In genomic region chr10:91249681-91250195, GRCm38 (mm10) we compare ENCODE assay signal across 11 mouse cellular contexts.
DNase-seq lines count a peak whose midpoint lies in the region; ATAC-seq and TF ChIP-seq lines count a peak whose summit lies in the region.
"Had no signal": no experiment of that assay in that cellular context is flagged by ENCODE, and none has a peak within 500 bp of the region (broad histone marks: within the 10 kb centered on the region; RNA-seq: fewer than 3 reads in every experiment).

No protein-coding gene starts in this region.

- no peaks in the 10 kb centered on the region for H3K36me3 ChIP-seq in liver, embryonic 16.5 days (ENCODE audit: control insufficient read depth, insufficient read depth)
- no peaks in the 10 kb centered on the region for H3K36me3 ChIP-seq in forebrain, embryonic 14.5 days (ENCODE audit: control insufficient read depth, insufficient read depth, low read length)
- H3K36me3 ChIP-seq in limb, embryonic 14.5 days (ENCODE audit: control insufficient read depth, insufficient read depth, low read length): no peaks in the 10 kb centered on the region

- H3K27ac ChIP-seq in liver, embryonic 16.5 days (ENCODE audit: low read length): no peak overlapping the region
- no peak overlapping the region for H3K27ac ChIP-seq in forebrain, embryonic 14.5 days (ENCODE audit: low read depth, low read length)
- H3K27ac ChIP-seq in limb, embryonic 14.5 days (replicated peaks; ENCODE audit: low read depth, low read length): 0 out of 2 replicates have a peak overlapping the region, but pooled peaks have one; percentile 19
- H3K27ac ChIP-seq: liver, embryonic 14.5 days had no signal

- H3K9me3 ChIP-seq in liver, embryonic 16.5 days (replicated peaks; ENCODE audit: control insufficient read depth, low read length): no peaks in the 10 kb centered on the region
- no peaks in the 10 kb centered on the region for H3K9me3 ChIP-seq in forebrain, embryonic 14.5 days (replicated peaks; ENCODE audit: control insufficient read depth, low read length)
- H3K9me3 ChIP-seq in limb, embryonic 14.5 days (ENCODE audit: control insufficient read depth, low read length): no peaks in the 10 kb centered on the region

- no peak overlapping the region for H3K9ac ChIP-seq in liver, embryonic 16.5 days (ENCODE audit: low read depth, low read length)
- no peak overlapping the region; the same call in 1 of the 2 replicates for H3K9ac ChIP-seq in forebrain, embryonic 14.5 days (ENCODE audit: low read length)
- peak overlapping the region; percentile 40 for H3K9ac ChIP-seq in limb, embryonic 14.5 days (ENCODE audit: low read depth, low read length, severe bottlenecking)
- H3K9ac ChIP-seq: liver, embryonic 14.5 days had no signal

- DNase-seq in heart, adult 11 months: peak; percentile 92
- no peak for DNase-seq in heart, postnatal 10 days
- no peak for DNase-seq in liver
- peak; percentile 36 for DNase-seq in forebrain, embryonic 14.5 days (ENCODE audit: low spot score)
- no peak for DNase-seq in limb, embryonic 14.5 days (ENCODE audit: low spot score)
- DNase-seq in layer of hippocampus, postnatal 10 days (ENCODE audit: low spot score in 2 of 2): no peak
- DNase-seq: B cell, adult 2 months; kidney, adult 8-10 months had no signal

- intact Hi-C loops in heart, postnatal 10 days (cut with DNase I): no loop called here

- 0 out of 2 replicates have a peak overlapping the region, but pooled peaks have one; percentile 1 for H3K4me2 ChIP-seq in liver, embryonic 16.5 days (ENCODE audit: low read depth, low read length)
- peak overlapping the region; percentile 28; the same call in 1 of the 2 replicates for H3K4me2 ChIP-seq in forebrain, embryonic 14.5 days (ENCODE audit: low read length)
- H3K4me2 ChIP-seq in limb, embryonic 14.5 days (replicated peaks; ENCODE audit: low read depth, low read length, severe bottlenecking): peak overlapping the region; percentile 48

- no peak overlapping the region for H3K4me3 ChIP-seq in liver, embryonic 16.5 days (ENCODE audit: low read depth, low read length)
- no peak overlapping the region for H3K4me3 ChIP-seq in forebrain, embryonic 14.5 days (ENCODE audit: low read depth, low read length)
- peak overlapping the region; percentile 31 for H3K4me3 ChIP-seq in limb, embryonic 14.5 days (replicated peaks; ENCODE audit: low read length)

- 55% methylated on average over 18 of the region's 18 CpGs for whole genome bisulfite sequencing in liver, embryonic 16.5 days (ENCODE audit: insufficient replicate concordance)
- 44% methylated on average over 18 of the region's 18 CpGs for WGBS in forebrain, embryonic 14.5 days
- WGBS in limb, embryonic 14.5 days: 28% methylated on average over 18 of the region's 18 CpGs

- ATAC-seq in liver, embryonic 16.5 days (ENCODE audit: low read depth): no peak
- no peak for ATAC-seq in forebrain, embryonic 14.5 days
- no peak for ATAC-seq in limb, embryonic 14.5 days (ENCODE audit: low FRiP score, low read depth)
- no peak for ATAC-seq in monocyte, adult 5-6 weeks (replicated peaks; ENCODE audit: insufficient number of reproducible peaks, low FRiP score, low TSS enrichment, poor library complexity, severe bottlenecking)

- no peaks in the 10 kb centered on the region for H3K27me3 ChIP-seq in liver, embryonic 16.5 days (ENCODE audit: control insufficient read depth, insufficient read depth, low read depth, low read length)
- H3K27me3 ChIP-seq in forebrain, embryonic 14.5 days (replicated peaks; ENCODE audit: control insufficient read depth, insufficient read depth, low read length): no peaks in the 10 kb centered on the region
- H3K27me3 ChIP-seq in limb, embryonic 14.5 days (ENCODE audit: control insufficient read depth, insufficient read depth, low read length): no peaks in the 10 kb centered on the region

- TF ChIP-seq POLR2A in limb, embryonic 14.5 days (IDR thresholded peaks at IDR 0.05; ENCODE audit: borderline replicate concordance, extremely low read depth, insufficient read depth, insufficient read length): no peak

- no peaks in the 10 kb centered on the region for H3K4me1 ChIP-seq in liver, embryonic 16.5 days (ENCODE audit: control insufficient read depth, low read depth, low read length)
- H3K4me1 ChIP-seq in forebrain, embryonic 14.5 days (ENCODE audit: control insufficient read depth, insufficient read depth, low read length): no peaks in the 10 kb centered on the region
- H3K4me1 ChIP-seq in limb, embryonic 14.5 days (ENCODE audit: control insufficient read depth, insufficient read depth, low read length): no peaks in the 10 kb centered on the region

Comparison
In these comparisons a context has a peak if more than half of its experiments do, and no peak if none do; other contexts are left out.
1. DNase-seq: peak in heart, adult 11 months (single experiment) and forebrain, embryonic 14.5 days (single experiment); none in heart, postnatal 10 days (0 of 2), liver (single experiment), limb, embryonic 14.5 days (single experiment) and layer of hippocampus, postnatal 10 days (0 of 2).
2. Peak in every context shown above with its lines, with median percentiles within 50 percentile points of each other: H3K4me2 ChIP-seq.